Mouse (Mus musculus) kidney, adult 2 months (tissue): ENCODE measurements around the gene OR5BS1P.

ENCODE experiments used
- CTCF ChIP-seq: fragments of 200-500 bp; conservative IDR thresholded peaks from 2 replicates; pipeline ENCODE4 v1.5.1; 2011; ENCODE audit warnings: low read depth, mild to moderate bottlenecking, control low read depth, low read length, moderate library complexity, mixed read lengths; ENCODE audit not compliant: insufficient read depth, insufficient read length
- POLR2A ChIP-seq: fragments of 200-500 bp; IDR thresholded peaks from one replicate; pipeline ENCODE4 v1.6.1; 2011; ENCODE audit warnings: low read depth, low read length, control low read depth

- TF ChIP-seq POLR2A (no peak), CTCF (no peak)
Measured at GRCm38 (mm10) chr15:98527056-98527771, 57.5 kb downstream of the OR5BS1P start.
